Mouse (Mus musculus): ENCODE measurements around the gene Rasa3.

The Rasa3 gene

DNA sequence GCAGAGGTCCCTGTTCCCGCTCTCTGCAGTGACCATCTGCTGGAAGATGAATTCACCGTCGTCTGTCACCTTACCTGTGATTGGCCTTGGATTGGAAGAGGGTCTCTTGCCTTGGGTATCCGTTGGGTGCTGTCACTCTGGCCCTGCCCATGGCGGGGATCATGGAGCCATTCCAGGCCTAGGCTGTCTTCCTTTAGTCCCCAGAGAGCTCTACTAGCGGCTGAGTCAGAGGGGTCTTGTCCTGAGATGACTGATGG is 125.9 kb downstream of the Rasa3 start:
- DNase-seq (ENCODE audit: low read depth, low spot score) = no peak

DNA sequence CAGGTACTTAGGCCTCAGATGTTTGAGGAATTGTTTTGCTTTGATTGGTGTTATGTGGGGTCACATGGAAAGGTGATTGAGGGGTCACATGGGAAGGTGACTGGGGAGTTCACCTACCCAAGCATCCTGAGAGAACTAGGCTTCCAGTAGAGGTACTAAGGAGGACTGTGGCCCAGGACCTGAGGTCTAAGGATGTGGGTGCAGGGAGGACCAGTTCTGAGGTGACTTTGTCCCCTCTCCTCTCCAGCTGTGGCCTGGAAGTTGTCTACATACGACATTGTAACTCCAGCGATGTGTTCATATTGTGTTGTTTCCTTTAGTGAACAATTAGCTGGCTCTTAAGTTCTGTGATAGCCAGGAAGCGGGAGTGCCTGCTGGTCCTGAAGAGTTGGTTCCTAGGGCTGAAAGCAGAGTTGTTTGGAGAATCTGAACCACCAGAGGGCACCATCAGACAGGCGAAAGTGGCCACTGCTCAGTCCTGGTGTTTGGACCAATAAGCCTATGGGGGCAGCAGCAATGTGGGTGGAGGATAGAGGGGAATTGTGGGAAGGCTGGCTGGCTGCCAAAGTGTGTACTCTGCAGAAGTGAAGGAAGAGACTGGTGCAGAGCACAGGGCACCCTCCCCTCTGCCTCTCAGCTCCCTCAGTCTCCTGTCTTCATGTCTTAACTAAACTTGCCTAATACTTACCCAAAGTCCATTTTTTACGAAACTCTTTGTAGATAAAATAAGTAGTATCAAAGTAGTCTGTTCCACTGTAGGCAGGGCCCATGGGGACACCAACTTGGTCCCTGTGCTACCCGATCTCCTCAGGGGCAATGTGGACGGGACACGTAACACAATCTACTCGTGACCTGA is 126.5 kb downstream of the Rasa3 start:
- peak; percentile 94 for DNase-seq (ENCODE audit: low read depth, low spot score)

DNA sequence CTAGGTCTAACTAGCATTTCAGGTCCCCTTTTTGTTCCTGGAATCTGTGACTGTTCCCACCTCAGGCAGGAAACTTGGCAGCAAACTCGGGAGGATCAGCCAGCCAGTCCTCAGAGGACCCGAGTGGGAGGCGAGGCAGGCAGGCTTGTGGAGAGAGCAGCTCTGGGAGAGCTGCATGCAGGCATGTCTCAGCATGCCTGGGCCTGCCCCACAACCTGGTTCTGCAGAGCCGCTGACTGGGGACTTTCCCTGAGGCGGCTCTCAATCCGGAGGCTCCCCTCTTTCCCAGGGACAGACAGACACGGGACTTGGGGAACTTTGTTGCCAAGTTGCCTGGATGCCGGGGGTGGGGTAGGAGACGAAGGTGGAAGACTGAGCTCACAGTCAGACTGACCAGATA is 128.6 kb downstream of the Rasa3 start:
- DNase-seq (ENCODE audit: low read depth, low spot score) = no peak

DNA sequence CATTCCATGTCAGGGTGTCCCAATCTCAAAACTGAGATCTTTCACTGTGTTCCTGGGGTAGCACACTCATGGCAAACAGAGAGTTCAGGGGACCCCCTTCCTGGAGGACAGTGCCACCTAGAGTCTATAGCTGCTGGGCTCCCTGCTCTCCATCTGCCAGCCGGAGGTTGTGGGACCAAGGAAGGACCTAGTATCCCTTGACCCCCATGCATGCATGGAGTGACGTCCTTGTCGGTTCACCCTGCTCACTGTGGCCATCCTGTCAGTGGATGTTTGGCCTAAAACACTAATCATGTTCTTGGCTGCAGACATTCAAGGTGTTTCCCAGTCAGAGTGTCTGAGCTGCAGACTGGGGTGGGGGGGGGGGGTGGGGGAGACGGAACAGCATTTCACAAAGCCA is 129.2 kb downstream of the Rasa3 start:
- no peak for DNase-seq (ENCODE audit: low read depth, low spot score)

DNA sequence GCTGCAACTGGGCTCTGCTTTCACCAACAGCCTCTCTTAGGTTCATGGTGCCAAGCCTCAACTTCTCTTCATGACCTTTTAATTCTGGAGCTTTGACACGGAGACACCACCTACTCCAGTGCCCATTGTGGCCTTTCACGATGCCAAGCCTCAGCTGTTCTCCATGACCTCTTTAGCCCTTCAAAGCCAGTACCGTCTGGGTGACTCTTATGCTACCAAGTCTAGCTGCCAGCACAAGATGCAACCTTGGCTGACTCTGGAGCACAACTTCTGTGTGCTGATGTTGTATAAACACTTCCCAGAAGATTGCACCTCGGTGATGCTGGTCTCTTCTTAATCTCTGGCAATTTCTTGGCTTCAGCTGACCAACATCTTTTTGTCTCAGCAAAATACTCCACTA is 131.0 kb downstream of the Rasa3 start:
- no peak for DNase-seq (ENCODE audit: low read depth, low spot score)

DNA sequence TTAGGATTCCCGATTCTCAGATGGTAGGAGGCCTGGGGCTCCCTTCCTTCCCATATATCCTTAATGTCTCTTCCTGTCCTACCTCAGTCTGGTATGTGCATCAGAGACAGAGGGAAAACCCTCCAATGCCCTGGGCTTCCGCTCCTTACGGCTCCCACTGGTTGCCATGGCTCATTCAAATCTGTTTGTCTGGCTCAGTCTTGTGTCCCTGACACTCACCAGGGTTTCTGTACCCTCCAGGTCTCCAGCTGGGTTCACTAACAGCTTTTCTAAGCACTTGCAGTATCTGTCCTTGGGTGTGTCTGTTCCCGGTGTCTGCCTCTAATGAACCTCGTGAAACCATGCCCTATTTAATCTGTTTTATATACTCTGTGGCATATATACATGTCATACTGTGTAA is 135.9 kb downstream of the Rasa3 start:
- DNase-seq (ENCODE audit: low read depth, low spot score) = no peak

DNA sequence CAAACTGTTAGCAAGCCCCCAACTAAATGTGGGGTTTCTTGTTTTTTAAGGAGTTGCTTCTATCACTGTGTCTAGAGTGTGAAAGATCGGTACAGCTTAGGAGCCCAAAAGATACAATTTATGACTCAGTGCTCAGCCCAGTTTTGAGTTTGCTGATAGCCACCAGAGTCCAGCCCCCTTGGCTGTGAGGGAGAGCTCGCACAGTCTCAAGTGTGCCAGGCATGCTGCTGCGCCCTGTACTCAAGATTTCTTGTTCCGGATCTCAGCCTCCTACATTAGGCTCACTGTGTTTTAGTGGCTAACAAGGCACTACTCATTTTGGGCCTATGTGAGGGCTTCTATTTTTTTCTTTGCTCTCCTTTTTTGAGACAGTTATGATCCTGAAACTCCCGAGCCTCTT is 137.3 kb downstream of the Rasa3 start:
- DNase-seq (ENCODE audit: low read depth, low spot score) = no peak

DNA sequence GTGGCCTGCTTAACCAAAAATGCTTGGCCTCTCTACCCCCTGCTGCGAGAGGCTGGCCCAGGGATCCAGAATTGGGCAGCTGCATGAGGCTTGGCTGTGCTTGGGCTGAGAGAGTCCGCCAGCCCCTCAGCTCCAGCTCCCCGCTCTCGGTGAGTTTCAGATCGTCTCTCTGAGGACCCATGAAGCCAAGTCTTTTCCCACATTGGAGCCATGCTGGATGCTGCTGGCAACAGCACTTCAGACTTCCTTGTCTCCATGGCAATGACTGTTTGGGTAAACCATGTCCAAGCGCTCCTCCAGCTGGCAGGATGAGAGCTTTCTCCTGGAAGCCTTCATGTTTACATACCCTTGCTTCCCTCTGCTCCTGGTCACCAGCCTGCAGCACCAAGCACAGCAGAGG is 138.6 kb downstream of the Rasa3 start:
- no peak for DNase-seq (ENCODE audit: low read depth, low spot score)

DNA sequence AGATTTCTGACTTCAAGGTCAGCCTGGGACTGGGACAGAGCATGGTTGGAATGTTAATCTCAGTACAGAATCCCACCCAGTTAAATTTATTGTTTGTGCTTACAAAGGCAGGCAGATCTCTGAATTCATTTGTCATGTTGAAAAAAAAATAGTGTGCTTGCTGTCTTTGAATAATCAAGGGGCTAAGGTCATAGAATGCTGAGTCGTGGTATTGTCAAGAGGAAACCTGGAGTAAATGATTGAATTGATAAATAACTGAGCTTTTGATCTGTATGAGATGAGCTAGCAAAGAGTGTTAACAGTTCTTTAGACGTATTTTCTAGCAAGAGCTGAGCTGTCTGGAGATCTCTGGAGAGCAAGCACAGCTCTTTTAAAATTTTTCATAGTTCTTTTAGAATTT is 140.3 kb downstream of the Rasa3 start:
- DNase-seq (ENCODE audit: low read depth, low spot score) = no peak

DNA sequence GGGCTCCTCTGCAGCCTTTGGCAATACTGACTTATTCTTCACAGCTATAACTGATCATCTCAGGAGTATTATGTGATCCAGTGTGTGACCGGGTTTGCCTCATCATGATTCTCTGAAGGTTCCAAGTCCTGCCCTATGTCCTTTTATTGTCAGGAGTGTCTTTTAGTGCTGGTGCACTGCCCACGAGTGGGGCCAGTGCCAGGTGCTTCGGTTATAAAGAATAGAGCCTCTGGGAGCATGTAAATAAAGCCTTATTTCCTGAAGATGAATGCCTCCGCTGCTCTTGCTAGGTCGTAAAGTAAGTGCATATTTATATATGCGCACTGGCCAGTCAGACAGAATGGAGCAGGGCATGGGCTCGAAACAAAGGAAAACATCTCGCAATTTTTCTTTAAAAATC is 144.3 kb downstream of the Rasa3 start:
- no peak for DNase-seq (ENCODE audit: low read depth, low spot score)

DNA sequence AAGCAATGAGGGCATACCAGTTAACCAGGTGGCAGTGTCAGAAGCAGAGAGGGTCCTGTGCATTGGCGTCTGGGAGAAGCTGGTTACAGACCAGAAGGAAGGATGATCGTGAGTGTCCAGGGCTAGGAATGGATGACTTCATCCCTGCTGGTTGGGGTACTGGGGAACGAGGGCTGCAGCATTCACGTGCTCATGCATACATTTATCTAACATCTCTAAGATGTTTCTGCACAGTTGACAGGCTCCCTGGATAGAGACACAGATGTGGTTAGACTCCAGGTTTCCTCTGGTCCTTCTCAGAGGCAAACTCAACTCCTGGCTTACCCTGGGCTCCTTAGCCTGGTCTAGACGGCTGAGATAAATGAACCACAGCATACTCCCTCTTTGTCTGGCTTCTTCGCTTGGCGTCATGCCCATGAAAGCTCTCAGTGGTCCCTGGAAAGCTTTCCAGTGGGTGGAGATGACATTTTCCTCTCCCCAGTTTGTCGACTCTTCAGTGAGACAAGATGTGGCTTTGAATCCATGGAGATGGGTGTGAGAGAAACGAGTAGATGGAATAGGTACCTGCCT is 145.7 kb downstream of the Rasa3 start:
- DNase-seq (ENCODE audit: low read depth, low spot score) = no peak

DNA sequence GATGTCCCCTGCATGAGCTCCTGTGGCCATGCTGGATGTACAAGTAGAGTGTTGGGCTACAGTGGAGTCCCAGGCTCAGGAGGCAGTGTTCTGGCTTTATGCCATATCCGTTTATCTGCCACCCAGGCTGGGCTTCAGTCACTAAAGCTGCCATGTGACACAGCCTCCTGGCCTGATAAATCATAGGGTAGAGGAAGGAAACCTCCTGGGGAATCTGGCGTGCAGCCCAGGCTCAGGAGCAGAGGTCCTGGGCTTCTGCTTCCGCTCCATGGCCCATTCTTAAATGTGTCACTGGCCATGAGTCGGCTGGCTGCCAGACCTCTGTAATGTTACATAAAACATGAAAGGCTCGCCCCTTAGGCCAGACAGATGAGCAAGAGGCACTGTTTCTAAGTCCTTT is 146.5 kb downstream of the Rasa3 start:
- no peak for DNase-seq (ENCODE audit: low read depth, low spot score)

DNA sequence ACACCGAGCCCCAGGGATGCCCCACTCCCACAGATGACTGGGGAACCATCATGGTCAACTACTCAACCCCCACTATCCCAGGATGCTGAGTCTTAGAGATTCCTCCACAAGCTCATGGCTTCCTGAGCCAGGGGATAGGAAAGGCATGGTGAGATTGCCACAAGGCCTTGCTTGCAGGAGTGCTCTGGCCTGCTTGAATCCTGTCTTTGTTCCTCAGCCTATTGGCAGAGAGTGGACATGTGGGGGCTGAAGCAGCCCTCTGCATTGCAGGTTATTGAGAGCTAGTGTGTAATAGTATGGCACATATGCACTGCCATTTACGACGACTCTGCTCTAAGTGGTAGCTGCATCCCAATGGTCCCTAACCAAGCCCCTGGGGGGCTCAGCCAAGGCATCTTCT is 147.0 kb downstream of the Rasa3 start:
- no peak for DNase-seq (ENCODE audit: low read depth, low spot score)

DNA sequence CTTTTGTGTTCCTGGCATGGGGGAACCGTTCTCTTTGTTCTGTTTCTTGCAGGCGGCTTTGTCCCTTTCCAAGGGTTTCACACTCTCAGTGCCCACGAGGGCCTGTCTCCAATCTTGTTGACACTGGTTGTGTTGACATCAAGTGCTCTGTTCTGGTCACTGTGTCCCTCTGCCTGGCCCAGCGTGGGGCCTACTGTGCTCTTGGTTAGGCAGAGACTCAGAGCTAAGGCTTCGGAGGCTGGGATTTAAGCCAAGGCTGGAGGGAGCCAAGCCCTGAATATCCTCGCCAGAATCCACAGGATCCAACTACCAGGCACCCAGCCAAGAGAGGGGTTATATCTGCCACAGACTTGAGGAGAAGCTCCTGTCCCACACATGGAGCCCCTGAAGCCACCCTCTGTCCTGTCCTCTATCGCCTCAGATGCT is 147.5 kb downstream of the Rasa3 start:
- no peak for DNase-seq (ENCODE audit: low read depth, low spot score)

DNA sequence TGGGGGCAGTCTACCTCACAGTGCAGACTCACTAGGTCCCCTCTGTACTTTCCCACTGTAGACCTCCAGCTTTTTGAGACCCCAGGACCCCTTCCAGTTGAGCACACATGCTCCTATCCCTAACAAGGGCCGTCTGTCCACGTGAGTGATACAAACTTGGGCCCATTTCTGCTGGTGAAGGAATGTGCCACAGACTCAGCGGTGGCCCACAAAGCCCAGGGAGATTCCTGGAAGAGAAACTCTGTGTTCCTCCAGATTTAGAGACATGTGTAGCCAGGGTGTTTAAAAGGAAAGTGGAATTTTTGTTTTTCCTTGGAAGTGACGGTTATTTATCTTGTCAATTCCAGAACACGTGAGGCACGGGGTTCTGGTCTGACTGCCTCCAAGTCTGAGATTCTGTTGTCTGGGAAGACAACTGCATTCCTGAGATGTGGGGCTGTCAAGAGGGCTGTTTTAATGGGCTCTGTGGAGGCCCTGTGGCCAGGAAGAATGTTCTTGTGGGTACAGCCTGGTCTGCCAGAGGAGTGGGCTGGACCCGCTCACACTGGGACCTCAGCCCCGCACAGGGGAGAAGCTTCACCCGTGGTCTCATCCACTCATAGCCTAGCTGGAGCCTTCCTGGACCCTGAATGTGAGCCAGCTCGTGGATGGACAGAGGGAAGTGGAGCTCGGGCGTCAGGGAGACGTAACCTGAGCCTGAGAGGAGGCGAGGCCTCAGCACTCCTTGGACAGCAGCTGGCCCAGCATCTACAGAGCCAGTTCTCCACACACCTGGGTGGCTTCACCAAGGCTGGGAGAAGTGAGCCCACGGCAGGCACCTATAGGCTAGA is 148.2 kb downstream of the Rasa3 start:
- no peak for DNase-seq (ENCODE audit: low read depth, low spot score)

DNA sequence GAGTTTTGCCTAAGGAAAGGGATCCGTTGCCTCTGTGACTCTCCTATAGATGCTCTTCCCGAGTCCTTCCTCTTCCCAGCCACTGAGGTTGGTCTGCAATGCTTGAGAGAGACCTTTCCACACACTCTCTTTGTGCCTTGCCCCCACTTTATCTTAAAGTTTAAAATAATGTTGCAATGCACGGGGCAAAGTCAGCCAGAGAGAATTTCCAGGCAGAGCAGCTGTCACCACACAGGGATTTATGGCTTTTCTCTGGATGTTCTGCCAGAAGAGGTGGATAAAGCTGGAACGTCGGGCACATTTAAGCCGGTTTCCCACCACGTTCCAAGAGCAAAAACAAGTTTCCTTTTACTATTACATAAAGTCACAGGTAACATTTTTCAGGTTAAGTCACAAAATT is 156.0 kb downstream of the Rasa3 start:
- no peak for DNase-seq (ENCODE audit: low read depth, low spot score)

DNA sequence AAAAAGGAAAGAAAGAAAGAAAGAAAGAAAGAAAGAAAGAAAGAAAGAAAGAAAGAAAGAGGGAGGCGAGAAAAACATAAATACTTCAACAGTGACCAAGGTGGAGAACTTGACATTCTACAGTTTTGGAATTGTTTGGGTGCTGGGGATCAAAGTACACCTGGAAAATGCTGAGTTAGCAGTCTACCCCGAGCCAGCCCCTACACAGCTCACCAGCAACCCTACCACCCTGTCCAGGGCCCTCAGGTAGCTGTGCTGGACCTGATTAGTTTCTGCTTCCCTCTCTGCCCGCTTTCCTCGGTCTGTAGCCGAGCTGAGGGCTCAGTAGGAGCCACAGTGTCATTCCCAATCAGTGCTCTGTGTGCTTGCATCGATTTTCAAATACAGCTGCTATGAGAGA is 157.1 kb downstream of the Rasa3 start:
- DNase-seq (ENCODE audit: low read depth, low spot score) = no peak

DNA sequence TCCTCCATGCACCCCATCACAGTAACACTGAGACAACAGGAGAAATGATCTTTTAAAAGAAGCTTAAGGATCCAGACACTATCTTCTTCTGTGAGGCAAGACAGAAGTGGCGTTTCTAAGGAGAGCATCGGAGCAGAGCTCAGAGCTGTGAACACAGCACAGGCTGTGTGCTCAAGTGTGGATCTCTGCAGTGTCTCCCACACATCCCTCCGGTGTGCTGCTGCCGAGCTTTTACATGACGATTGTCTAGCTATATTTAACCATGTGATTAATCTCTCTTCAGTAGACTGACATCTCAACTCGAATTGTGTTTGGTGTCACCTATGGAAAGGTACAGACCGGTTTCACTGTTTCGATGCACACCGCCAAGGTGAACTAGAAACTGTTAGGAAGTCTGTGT is 157.9 kb downstream of the Rasa3 start:
- peak; percentile 48 for DNase-seq (ENCODE audit: low read depth, low spot score)

DNA sequence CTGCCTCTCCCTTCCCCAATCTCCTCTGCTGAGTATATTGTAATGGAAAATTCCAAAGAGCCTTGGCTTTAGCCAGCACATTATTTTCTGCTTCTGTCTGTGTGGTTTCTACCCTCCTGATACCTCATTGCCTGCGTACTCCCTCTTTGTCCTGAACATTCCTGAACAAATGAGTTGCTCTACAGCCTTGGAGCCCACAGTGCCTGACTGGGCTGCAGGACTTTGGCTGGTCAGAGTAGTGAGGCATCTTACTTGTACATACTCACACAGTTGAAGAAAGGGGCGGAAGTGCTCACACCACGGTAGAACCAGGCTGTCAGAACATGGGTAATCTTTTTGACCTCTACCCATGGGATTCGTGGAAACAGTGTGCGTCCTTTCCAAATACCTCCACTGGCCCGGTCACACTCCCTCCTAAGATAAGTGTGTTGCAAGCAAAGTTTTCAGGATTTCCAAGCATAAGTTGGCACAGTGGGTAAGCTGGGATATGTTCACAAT is 160.1 kb downstream of the Rasa3 start:
- no peak for DNase-seq (ENCODE audit: low read depth, low spot score)
